Mouse (Mus musculus) mature B cell (primary cell): Measurements from ENCODE around the gene Tmed4.

ENCODE experiments used
- in situ Hi-C: fragments of 300-500 bp; cut with MboI; formaldehyde crosslinking; loops from 2 replicates; pipeline ENCODE4 v1.14.3; 2019

The Tmed4 gene

DNA sequence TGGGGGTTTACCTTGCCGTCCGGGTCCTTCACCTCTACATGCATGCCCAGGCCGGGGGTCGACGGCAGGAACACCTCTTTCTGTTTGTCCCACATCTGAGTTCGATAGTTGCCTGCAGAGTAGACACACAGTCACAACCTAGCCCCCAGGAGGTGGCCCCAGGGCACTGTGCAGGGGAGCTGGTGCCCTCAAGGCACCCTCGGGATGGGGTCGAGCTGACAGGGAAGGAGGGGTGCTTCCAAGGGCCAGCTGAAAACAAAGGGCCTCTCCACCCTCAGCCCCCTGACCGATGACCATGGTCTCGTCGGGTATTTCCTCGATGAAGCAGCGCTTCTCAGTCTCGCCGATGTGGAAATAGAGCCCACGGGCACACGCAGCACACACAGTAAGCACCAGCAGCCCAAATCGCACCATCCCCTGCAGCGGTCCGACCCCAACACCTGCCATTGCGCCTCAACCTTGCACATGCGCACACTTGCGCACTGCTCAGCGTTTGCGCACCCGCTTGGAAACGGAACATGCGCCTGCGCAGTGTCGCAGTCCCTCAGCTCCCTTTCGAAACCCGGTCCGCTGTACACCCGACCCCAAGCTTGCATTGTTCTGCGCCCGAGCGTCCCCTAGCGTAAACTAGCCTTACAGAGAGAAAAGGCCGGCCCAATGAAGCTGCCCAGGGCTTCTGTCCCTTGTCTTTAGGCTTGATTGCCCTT, at the start of gene Tmed4:
Tmed4 (minus strand) TSS at position 484 of the 707 bp plus-strand sequence.
- in situ Hi-C loops: no loop called here

DNA sequence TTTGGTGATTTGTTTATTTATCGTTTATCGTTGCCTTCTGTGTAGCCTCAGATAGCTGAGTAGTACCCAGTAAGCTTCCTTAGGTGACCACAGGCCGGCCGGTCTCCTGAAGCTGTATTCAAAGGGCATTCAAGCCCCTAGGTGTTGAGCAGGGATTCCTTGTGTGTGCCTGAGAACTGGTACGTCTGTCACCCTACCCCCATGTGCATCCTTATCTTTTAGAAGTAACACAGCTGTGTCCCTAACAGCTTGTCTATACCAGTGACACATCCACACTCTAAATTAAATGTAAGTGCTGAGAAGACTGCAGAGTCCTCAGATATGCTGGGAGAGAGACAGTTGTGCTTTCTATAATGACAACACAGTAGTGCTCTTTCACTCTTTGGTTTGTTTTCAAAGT, 48.7 kb upstream of the Tmed4 start:
- in situ Hi-C loops: no loop called here

DNA sequence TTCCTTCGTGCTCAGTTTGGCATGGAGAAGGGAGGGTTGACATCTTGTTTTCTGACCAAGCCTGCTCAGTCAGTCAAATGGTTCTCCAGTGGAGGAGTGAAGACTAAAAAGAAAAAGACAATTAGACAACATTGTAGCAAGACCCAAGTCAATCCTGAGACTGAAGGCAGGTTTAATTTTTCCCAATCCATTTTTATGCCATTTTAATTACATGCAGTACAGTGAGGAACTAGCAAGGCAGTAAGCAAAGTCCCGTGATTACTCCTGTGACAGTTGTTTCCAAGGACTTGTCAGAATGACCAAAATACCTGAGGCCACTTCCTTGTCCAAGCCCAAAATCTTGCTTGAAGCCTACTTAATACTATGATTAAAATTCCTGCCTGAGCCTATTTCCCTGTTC, 47.4 kb upstream of the Tmed4 start:
- in situ Hi-C loops: no loop called here

DNA sequence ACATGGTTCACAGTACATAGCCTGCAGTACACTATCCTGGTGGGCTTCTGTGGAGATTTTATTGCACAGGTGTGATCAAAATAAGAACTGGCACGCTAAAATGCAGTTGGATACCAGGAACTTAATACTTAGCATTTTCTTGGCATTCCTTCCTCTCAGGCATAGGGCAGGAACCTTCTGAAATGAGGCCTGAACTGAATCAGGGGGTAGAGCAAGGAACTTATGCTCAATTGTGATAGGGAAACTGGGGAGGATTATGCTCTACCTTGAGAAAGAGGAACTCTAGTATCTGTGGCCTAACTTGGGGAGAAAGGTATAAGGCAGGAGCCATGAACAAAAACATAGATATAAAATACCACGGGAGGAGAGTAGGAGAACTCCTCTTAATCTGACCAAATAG, 44.7 kb upstream of the Tmed4 start:
- in situ Hi-C loops: no loop called here

DNA sequence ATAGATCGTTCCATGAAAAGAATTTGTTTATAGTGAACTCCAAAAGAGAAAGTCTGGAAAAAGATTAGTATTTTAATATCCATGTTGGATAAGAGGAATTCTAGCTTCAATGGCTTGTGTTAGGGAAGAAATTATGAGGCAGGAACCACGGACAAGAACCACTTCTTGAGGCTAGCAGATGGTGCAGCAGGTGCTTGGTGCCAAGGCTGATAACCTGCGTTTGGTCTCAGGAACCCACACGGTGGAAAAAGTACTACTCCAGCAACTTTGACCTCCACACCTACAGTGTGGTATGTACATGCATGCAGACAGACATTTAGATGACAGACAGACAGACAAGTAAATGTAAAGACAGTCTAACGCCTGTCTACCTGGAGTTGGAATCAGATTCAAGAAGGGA, 43.9 kb upstream of the Tmed4 start:
- in situ Hi-C loops: no loop called here

DNA sequence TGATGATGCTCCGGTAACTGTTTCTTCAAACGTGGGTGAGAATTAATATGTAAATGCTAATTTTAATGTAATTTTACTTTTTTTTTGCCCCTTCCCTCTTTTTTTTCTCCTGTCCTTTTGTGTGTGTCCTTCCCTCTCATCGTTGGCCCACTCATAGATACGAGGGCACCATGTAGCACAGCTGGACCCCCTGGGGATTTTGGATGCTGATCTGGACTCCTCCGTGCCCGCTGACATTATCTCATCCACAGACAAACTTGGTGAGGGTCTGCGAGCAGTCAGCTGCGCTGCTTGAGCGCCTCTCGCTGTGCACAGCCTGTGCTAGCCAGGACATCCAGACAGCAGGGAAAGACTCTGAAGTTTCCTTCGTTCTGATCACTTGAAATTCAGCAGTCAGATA, 42.2 kb upstream of the Tmed4 start:
- in situ Hi-C loops: no loop called here

DNA sequence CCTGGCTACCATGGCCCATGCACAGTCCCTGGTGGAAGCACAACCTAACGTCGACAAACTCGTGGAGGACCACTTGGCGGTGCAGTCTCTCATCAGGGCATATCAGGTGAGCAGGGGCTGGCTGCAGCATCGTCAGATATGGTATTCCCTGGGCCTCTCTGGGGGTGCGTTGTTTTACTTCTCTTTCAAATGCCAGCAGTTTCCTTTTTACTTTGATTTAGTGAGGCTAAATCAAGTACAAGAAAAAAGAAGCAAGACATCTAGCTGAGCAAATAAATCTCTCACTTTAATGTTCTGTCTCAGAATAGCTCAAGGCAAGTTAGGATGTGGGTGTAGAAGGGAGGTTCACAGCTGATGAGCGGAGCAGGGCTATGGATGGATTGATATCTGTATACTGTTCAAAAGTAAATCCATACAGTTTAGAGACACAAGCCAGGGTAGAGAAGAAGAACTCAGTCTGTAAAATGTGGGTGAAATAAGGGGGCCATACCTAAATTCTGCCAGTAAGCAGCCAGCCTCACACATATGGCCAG, 39.3 kb upstream of the Tmed4 start:
- in situ Hi-C loops: no loop called here

DNA sequence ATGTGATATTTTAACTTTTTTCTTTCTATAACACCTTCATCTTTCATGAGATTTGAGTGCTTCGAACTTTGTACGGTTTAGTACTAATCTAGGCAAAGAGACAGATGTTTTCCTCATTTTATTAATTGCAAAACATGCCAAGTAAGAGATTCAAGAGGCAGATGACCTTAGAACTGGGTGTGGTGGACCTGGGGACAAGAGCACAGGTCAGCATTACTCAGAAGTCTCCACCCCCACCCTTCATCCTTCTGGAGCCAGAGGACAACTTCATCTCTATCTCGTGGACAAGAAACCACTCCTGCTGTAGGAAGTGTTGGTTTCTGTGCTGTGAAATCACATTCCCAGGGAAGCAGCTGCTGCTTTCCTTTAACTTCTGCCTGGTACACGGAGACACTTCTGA, 33.5 kb upstream of the Tmed4 start:
- in situ Hi-C loops: no loop called here

DNA sequence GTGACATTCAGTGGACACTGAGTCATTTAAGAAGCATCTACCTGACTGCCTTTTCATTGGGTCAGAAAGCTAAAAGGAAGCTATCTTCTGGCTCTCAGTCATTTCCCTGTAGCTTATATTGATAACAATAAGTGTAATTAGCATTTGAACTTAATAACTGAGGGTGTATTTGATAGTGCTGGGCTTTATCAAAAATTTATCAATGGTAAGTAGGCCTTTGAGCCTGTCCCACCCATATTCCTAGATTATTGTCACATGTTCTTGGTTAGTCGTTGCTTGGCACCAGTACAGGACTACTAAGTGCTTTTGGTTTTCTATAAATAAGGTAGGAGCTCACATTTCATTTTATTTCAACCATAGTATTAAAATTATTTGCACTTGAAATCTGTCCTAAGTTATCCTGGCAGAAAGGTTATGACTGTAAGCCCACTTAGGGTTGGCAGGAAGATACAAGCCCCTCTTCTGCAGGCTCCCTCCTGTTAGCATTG, 31.3 kb upstream of the Tmed4 start:
- in situ Hi-C loops: no loop called here

DNA sequence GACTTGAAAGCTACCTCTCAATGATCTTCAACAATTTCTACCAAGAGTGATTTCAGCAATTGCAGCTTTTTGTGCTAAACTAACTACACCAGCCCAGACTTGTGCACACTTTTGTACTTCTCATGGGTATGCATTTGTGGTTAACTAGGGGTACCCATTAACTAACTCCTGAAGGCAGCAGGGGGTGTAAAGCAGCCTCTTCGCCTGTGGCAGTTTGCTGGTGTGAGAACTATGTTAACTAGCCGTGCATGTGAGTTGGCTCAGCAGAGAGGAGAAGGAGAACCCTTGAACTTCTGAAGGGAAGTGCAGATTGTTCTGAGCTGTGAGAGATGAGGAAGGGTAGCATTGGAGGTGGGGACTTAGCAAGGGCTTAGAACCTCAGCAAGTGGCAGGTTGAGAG, 28.1 kb upstream of the Tmed4 start:
- in situ Hi-C loops: no loop called here

DNA sequence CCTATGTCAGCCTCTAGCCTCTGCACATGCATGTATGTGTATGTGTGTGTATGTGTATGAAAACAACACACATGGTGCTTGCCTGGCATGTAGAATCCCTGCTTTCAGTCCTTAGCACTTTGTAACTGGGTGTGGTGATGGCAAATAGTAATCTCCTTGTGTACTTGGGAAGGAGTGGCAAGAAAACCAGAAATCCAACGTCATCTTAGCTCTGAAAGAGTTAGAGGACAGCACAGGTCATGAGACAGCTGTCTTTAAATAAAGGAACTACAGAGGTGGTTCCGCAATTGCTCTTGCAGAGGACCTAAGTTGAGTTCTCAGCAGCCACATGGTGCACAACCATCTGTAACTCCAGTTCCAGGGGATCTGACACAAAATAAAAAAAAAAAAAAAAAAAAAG, 24.8 kb upstream of the Tmed4 start:
- in situ Hi-C loops: no loop called here

DNA sequence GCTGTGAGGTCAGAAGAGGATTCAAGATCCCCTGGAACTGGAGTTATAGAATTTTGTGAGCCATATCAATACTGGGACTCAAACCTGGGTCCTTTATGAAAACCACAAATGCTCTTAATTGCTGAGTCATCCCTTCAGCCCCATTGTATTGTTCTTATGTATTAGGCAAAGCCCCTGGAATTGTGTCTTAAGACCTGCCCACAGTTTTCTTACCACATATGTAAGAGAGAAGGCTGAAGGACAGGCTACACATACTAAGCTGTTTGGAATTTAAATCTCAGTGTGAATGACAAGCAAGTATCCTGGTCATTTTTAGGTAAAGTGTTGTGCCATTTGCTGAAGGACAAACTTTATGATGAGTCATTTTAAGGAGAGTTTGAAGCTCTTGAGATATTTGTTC, 21.4 kb upstream of the Tmed4 start:
- in situ Hi-C loops: no loop called here

DNA sequence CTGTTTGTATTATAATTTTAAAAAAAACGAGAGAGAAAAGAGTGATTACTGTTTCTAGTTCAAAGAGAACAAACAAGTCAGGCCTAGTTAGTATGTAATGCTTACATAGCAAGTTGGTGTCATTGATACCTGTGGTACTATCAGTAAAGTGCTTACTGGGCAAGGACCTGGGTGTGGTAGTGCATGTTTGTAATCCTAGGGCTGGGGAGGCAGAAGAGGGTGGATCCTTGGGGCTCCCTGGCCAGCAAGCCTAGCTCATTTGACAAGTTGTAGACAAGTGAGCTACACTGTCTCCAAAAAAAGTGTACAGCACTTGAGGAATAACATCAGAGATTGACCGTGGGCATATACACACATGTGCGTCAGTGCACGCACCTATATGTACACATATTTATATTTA, 20.0 kb upstream of the Tmed4 start:
- in situ Hi-C loops: no loop called here

DNA sequence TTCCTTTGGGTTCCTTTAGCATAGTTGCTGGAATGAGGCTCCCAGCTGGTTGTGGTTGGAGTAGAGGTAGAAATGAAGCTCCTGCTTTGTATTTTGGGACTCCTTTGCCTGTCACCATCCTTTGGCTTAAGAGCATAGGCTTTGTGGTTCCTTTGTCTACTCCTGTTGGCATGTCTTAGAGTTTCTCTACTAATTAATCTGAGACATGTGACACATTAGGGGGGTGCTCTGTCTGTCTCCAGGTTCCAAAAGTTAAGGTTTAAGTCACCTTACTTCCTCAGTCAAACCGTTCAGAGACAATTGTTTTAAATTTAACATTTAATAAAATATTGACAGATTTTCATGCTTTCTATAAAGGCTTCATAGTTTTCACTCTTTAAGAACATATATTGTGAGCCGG, 18.9 kb upstream of the Tmed4 start:
- in situ Hi-C loops: no loop called here

DNA sequence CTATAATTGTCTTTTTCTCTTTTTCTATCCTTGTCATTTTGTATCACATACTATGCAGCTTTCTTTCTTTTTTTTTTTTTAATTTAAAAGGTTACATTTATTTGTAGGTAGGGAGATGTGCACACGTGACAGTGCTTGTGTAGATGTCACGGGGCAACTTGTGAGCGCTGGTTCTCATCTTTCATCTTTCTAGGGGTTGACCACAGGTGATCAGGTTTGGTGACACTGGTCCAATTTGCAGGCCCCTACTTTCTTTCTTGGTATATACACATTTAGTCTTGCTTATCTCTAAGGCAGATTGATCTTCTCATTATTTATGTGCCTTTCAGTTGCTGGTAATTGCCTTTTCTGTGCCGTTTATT, 18.3 kb upstream of the Tmed4 start:
- in situ Hi-C loops: no loop called here

DNA sequence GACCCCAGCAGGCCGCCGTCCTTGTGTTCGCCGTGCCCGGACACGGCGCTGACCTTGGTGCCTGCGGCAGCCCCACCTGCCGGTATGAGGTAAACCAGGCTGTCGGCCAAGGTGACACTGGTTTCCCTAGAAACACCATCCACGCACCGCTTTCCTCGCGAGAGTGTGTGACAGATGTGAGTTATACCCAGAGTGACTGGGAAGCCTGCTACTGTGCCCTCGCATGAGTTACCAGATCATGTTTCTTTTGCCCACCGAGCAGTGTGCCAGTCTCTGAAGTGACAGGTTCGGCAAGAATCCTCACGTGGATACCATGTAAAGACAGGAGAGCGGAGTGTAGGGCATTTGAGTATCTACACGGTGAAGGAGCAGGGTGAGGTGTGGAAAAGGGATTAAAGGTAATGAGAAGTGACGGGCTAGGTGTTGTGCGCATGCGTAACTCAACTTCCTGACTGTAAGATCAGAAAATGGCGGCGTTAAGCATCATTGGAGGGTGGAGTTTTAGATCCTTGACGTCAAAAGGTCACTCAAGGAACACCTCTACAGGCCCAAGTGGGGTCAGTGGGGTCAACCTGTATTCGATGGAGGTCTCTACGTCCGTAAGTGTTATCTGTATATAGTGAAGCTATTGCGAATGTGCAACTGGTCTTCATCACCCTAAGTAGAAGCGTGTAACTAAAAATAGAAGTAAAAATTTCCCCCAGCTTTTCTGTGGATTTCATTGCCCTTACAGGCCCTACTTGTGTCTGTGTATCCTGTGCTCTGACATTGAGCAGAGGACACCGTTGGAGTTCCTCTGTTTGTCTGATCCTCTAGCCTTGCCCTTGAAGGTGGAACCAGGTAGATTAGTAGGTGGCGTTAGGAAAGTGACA, 17.7 kb upstream of the Tmed4 start:
- in situ Hi-C loops: no loop called here

DNA sequence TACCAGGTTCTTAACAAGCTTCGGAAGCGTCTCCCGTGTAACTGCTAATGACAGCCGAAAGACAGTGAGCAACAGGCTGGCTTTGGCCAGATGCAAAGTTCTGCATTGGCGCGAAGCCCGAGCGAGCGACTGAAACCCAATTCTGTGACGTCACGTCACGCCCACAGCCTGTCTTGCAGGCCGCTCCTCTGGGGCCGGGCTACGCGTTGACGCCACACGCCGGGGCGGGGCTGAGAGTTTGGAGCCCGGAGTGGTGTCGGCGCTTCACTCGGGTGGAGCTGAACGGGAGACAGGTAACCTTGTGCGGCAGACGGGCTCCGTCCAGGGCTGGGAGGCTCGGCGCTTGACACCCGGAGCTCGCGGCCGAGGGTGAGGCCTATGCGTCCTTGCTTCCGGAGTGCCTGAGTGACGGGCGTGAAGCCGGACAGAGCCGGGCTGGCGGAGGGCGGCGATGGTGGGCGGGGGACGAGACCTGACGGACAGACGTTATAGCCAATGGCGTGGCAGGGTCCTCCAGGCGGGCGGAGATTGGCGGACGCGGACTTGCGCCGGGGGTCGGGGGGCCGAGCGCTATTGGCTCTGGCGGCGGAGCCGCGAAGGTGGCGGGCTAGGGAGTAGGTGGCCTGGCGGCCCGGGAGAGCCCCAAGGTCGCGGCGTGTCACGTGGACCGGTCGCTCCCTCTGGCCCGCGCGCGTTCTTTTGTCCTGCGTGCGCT, 16.9 kb upstream of the Tmed4 start, which contains the start of gene Ogdh:
Ogdh (plus strand) TSS at position 233 of the 715 bp plus-strand sequence.
- in situ Hi-C loops: no loop called here

DNA sequence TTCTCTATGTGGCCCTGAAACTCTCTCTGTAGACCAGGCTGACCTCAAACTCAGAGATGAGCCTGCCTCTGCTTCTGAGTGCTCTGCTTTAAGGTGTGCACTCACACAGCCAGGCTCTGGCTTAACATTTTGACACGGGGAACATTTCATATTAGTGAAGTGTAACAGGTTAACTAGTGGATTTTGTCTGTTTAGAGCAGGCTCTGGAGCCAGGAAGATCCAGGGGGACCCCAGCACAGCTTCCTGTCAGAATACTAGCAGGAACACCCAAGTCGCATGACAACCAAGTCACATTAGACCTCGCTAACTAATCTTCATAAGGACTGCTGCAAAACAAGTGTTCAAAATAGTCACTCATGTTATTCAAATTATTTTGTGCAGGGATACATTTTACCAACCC, 16.2 kb upstream of the Tmed4 start:
- in situ Hi-C loops: no loop called here

DNA sequence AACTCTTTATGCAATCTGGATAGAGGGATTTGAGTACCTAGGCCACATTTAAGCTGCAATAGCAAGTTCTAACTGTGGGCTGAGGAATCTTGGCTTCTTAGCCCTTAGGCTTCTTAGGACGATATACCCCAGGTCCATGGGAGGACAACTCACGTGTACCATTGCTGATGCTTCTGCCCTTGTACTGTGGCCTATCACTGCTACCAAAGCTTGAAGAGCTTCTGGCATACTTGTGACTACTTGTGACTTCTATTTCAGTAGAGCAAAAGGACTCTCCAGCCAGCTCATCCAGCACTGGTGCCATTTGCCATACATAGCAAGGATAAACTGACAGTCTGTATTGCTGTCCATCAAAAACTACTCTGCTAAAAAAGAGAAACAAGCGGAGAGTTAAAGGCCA, 15.5 kb upstream of the Tmed4 start:
- in situ Hi-C loops: no loop called here

DNA sequence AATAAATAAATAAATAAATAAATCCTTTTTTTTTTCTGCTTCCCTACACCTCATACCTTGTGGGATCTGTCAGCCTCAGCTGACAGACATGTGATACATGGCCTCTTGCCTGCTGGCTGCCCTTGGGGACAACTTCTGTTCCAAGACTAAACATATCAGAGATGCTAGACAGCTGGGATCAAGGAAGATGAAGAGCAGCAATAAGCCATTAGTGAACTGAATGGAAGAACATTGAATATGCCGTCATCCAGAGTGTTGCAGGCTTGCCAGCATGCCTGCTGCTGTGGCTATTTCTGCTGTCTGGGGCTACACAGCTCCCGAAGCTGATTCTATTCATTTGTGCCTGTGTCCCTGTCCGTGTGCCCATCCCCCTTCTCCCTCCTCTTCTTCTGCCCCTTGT, 8.3 kb upstream of the Tmed4 start:
- in situ Hi-C loops: no loop called here

DNA sequence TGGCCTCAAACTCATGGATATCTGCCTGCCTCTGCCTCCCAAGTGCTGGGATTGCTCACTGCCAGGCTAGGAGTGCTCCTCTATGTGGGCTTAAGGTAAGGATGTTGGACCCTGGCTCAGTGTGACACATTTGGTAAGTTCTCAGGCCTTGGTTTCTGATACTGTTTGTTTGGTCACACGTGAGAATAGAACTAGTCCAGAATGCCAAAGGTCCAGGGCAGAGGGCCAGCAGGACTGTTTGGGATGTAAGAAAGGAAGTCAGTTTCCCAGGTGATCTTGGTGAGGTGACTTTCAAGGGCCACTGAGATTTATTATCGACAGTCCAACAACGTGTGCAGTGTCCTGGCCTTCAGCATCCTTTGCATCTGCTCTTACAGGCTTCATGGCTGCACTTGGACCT, 1.8 kb upstream of the Tmed4 start:
- in situ Hi-C loops: no loop called here

DNA sequence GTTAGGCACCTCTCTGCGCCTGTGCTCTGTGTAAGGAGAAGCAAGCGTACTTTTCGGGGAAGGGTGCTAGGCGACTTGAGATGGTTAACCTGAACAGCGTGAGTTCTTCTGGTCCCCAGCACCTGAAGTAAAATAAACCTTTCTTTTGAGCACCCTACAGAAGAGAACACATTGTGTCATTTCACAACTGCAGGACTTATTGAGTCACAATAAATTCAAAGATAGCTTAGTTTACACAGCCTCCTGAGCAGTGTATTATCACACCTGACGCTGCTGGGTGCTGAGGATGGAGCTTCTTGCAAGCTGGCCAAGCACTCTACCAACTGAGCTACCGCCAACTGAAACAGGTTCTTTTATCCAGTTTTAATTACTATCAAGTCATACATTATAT, 419 bp upstream of the Tmed4 start:
- in situ Hi-C loops: no loop called here
